Mouse (Mus musculus) neural tube, embryonic 10.5 days (tissue): ENCODE data around the gene Hpcal1.
"Not testable (repeated sequence)": the region's sequence is repeated elsewhere in the genome, so short reads cannot be mapped to it uniquely, and the experiment has no call there.

Source experiments
- DNase-seq: peaks from one replicate; pipeline ENCODE4 v3.0.0-alpha.2; 2017; ENCODE audit warnings: low spot score; ENCODE audit errors: extremely low spot score

The Hpcal1 gene

GRCm38 (mm10) chr12:17773721-17774120, 83.1 kb downstream of the Hpcal1 start:
- DNase-seq, result not testable (repeated sequence)

GRCm38 (mm10) chr12:17774842-17775241, 84.2 kb downstream of the Hpcal1 start:
- DNase-seq, result not testable (repeated sequence)

GRCm38 (mm10) chr12:17778320-17778719, 87.7 kb downstream of the Hpcal1 start:
- DNase-seq, result peak; percentile 45

GRCm38 (mm10) chr12:17779093-17779492, 88.4 kb downstream of the Hpcal1 start:
- DNase-seq, result no peak

- no peak for DNase-seq
Observed at GRCm38 (mm10) chr12:17789486-17789885, 98.8 kb downstream of the Hpcal1 start.

- no peak for DNase-seq
Observed at GRCm38 (mm10) chr12:17791111-17791510, 100.5 kb downstream of the Hpcal1 start.

GRCm38 (mm10) chr12:17792756-17793155, 102.1 kb downstream of the Hpcal1 start:
- DNase-seq, result no peak

GRCm38 (mm10) chr12:17795660-17796278, 105.1 kb downstream of the Hpcal1 start:
- DNase-seq, result peak; percentile 51

- DNase-seq, result not testable (repeated sequence)
Observed at GRCm38 (mm10) chr12:17798261-17798660, 107.6 kb downstream of the Hpcal1 start.

GRCm38 (mm10) chr12:17808542-17808941, 117.9 kb downstream of the Hpcal1 start:
- DNase-seq, result peak; percentile 45

GRCm38 (mm10) chr12:17835279-17835678, 144.6 kb downstream of the Hpcal1 start:
- not testable (repeated sequence) for DNase-seq
